Mouse (Mus musculus) inflammation-experienced regulatory T-cells, adult 6 months (primary cell): ENCODE results near the gene Elmo1. TPM values are rescaled to one million over a fixed set of nuclear protein-coding genes. Genes with fewer than 3 reads are reported as not detected.

Experiments
- ATAC-seq: one replicate; pipeline ENCODE4 v1.8.0; 2017
- polyA plus RNA-seq, 3 experiments: library from polyadenylated mRNA; unstranded; fragments of 100-300 nt; shearing (Covaris generic); gene quantifications; one replicate each; pipeline ENCODE4 v1.2.1; 2017

Elmo1 gene
- polyA plus RNA-seq, 3 experiments from 2014 or later = 94.0 to 116 (median 111) TPM

GRCm38 (mm10) chr13:20094916-20095700 is 4.7 kb downstream of the Elmo1 start:
- ATAC-seq = peak; percentile 33

- no peak for ATAC-seq
These were observed 6.7 kb downstream of the Elmo1 start for GRCm38 (mm10) chr13:20097006-20097617.

GRCm38 (mm10) chr13:20097934-20098593 is 7.7 kb downstream of the Elmo1 start:
- peak; percentile 25 for ATAC-seq

GRCm38 (mm10) chr13:20098594-20098965 is 8.2 kb downstream of the Elmo1 start:
- ATAC-seq = no peak

- ATAC-seq = no peak
These were observed 9.2 kb downstream of the Elmo1 start for GRCm38 (mm10) chr13:20099546-20099945.

GRCm38 (mm10) chr13:20100357-20100756 is 10.0 kb downstream of the Elmo1 start:
- peak; percentile 38 for ATAC-seq

DNA sequence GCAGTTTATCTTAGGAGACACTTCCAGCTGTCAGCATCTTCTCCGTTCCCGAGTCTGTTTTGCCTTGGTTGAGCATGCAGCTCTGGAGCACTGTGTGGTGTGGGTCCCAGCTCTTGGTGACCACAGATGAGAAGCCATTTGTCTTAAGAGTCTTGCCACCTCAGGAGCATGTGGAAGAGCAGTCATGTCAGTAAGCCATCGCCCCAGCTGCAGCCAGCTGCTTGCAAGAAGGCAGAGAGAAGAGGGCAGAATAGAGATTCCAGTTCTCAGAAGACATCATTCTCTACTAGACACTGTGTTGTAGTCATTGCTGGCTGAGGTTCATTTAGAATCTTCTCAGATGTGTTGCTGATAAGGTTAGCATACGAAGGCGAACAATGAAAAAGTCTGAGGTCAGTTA is 11.3 kb downstream of the Elmo1 start:
- ATAC-seq = no peak

- ATAC-seq = no peak
These were observed 14.4 kb downstream of the Elmo1 start for GRCm38 (mm10) chr13:20104791-20105190.

DNA sequence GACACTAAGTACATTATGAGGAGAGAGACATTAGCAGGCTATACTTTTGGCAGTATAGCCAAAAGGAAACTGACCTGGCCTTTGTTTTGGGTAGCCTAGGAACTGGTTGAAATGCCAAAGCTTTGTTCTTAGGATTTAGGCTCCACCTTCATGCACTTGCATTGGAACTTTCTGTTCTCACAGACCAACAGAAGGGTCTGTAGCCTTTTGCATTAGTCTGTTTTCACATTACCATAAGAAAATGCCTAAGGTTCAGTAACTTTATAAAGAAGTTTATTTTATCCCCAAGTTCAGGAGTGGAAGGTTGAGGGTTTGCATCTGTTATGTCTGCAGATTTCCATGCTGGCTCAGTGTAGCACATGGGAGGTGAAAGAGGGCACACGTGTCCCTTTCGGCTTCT is 15.6 kb downstream of the Elmo1 start:
- no peak for ATAC-seq

- ATAC-seq = no peak
These were observed 17.6 kb downstream of the Elmo1 start for GRCm38 (mm10) chr13:20107953-20108498.

DNA sequence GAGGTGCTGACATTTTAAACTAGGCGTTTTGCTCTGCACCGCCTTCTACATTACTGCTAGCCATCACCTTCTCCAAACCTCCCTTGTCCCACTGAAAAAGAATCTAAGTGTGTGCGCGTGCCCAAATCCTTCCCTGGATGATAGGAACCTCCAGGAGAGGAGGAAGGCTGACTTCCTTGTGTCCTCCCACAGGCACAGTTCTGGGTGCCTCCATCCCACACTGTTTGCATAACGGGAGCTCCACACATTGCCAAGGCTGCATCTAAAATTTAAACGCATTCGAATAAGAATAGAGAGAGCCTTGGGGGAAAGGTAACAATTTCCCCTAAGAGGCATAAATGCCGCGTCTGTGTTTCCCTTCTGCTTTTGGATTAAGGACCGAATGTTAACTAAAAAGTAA is 18.6 kb downstream of the Elmo1 start:
- no peak for ATAC-seq

DNA sequence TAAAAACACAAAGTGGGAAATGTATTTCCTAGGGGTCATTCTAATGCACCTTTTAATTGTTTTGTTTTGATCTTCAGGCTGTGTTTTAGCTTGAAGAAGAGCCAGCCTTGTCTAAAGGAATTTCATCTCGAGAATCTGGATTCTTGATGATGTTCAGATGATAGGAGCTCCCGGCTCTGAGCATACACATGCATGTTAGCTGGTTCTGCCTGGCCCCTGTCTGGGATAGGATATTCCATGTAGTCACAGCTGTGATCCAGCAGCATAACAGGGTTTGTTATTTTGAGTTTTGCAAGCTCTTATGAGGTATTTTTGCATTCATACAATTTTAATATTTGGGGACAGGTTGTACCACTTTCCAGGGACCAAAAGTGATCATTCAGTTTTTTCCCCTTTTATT is 19.1 kb downstream of the Elmo1 start:
- ATAC-seq = no peak

- ATAC-seq = no peak
These were observed 19.7 kb downstream of the Elmo1 start for GRCm38 (mm10) chr13:20109987-20110680.

DNA sequence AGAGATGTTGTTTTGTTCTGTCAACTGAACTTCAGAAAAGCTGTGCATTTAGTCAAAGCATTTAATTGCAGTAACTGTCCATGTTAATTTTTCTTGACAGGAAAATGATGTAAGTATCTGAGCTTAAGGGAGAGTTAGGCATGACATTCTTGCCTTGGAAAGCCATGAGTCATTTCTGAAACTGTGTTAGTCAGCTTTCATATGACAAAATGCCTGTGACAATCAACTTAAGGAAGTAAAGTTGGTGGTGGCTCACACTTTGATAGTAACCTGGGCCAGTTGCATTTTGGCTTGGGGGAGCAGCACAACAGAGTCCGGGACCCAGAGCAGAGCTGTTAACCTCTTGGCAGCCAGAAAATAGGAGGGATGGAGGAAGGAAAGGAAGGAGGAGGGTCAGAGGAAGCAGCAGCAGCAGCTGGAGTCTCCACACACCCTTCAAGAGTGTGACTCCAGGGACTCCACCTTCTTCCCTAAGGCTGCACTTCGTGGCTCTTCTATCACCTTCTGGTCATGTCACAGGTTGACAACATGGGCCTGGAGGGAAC is 20.9 kb downstream of the Elmo1 start:
- peak; percentile 46 for ATAC-seq

- ATAC-seq = no peak
These were observed 24.9 kb downstream of the Elmo1 start for GRCm38 (mm10) chr13:20115131-20115907.

DNA sequence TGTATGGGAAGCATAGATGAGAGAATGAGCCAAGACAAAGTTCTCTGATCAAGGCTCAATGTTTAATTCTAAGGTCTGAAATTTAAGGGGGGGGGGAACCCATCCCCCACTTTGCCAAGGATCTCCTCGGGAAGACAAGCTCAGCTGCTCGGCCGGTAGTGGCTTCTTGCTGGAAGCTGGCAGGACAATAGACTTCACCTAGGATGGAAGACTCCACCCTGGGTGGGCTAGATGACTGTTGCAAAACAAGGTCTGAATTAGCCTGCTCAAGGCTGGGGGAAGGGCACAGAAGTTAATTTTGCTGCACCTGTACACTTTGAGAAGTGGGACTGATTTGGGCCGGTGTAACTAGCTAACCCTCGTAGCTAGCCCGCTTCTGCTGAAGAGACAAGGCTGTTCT is 25.6 kb downstream of the Elmo1 start:
- no peak for ATAC-seq

GRCm38 (mm10) chr13:20116868-20117510 is 26.6 kb downstream of the Elmo1 start:
- ATAC-seq = no peak

GRCm38 (mm10) chr13:20117691-20118090 is 27.3 kb downstream of the Elmo1 start:
- ATAC-seq = no peak

GRCm38 (mm10) chr13:20118909-20119308 is 28.5 kb downstream of the Elmo1 start:
- no peak for ATAC-seq

DNA sequence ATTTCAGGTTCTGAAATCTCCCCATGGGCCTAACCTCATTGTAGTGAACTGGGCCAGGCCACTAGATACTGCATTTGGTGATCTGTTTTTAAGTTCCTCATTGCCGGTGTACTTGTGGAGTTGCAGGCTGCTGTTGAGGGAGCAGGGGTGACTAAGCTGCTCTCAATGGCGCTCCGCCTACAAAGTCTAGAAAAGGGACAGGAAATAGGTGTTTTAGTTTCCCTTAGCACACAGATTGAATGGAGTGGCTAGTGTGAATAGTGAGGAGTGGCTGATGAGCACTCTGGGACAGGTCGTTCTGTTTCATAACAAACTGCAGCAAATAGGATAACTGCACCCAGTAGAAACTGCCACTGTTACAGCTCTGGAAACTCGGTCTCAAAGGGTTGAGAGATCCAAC is 30.3 kb downstream of the Elmo1 start:
- ATAC-seq = peak; percentile 92

DNA sequence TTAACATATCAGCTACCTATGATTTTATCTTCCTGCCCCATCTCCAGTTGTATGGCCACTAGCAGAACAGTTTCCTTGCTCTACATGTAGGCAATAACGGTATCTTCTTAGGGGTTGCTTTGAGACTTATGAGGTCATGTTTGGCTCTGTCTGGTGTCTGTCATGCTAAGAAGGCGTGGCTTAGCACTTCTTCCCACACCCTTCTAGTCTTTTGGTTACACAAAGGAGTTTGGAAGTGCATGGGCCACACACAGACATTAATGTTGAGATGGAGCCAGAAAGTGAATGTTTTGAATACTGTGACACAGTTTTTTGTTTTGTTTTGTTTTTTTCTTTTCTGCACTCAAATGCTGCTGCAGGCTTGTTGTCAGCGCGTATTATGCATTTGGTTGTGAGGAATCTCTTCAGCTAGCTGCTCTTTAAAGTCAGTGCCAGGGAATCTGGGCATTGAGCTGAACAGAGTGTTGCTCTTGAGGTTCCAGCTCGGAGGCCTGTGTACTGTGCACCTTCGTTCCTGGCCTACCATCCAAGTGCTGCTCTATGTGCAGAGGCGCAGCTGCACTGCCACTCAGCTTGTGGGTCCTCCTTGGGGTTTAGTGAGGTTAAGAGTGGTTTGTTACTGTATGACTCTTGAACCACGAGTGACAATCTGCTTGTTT is 31.1 kb downstream of the Elmo1 start:
- no peak for ATAC-seq
